Mouse (Mus musculus): ENCODE data around the gene Gja10. TPM values are rescaled to one million over a fixed set of nuclear protein-coding genes. Genes with fewer than 3 reads are reported as not detected.

Gja10 gene
- polyA plus RNA-seq (2014; fragmentation: Illumina TruSeq; extraction: RNeasy Lipid Tissue Mini Kit (QIAGEN cat#74804); ENCODE audit: low read depth, low replicate concordance) = not detected

DNA sequence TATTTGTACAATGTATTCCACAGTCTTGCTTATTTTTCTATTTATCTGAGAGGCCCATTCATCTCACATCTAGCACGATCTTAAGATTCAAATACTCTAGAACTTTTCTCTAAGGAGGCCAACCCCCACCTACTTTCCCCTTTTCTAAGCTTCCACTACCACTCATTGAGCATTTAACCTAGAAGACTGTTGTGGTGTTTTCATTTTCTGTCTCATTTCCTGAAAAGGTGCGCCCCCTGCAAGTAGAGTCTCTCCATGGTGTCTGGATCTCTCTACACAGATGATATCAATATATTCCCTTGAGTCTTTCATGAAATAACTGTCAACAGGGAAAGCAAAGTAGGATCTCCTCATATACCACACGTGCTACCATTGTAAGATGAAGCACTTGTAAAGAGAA is at the start of gene Gja10:
Gja10 (minus strand) TSS at position 101 of the 400 bp plus-strand sequence.

DNA sequence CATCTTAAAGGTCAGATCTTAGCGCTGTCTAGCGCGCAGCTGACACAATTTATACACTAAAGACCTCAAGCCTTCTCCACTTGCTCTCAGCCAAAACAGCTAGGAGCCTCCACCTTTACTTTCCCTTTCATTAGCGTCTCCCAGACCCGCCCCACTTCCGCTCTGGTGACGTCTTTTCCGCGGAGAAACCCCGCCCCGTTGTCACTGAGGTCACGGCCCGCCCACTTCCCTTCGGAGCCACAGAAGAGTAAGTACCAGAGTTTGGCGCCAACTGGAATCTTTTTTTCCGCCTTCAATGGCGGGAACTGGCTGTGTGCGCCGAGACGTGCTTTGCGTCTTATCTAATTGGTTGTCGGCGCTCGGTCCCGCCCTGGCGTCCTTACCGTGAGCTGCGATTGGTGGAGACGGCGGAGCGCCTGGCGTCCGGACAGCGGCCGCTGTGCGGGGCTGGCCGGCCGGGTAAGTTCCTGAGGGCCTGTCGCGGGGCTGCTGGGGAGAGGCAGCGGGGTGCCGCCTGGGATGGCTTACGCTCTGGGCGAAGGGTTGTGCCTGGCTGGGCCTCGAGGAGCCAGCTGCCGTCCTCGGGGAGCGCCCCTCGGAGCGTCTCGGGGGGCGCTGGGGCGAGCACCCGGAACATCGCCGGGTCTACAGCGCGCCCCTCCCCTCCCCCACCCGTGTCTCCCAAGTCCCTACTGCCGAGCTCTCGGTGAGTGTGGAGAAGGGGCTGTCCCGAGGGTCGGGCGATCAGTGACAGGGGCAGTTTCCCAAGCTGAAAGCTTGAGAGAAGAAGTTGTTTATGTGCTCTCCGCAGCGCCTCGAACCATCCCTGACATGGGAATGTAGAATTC is 12.7 kb upstream of the Gja10 start, which contains the start of gene Casp8ap2:
Casp8ap2 (plus strand) TSS at position 418 of the 848 bp plus-strand sequence.

Other genes starting within 250 kb of the Gja10 start
- gene Casp8ap2, start 12.7 kb upstream of the Gja10 start, polyA plus RNA-seq (2014; fragmentation: Illumina TruSeq; extraction: RNeasy Lipid Tissue Mini Kit (QIAGEN cat#74804); ENCODE audit: low read depth, low replicate concordance) = 16.6 TPM
- gene Mdn1, start 54.4 kb upstream of the Gja10 start, polyA plus RNA-seq (2014; fragmentation: Illumina TruSeq; extraction: RNeasy Lipid Tissue Mini Kit (QIAGEN cat#74804); ENCODE audit: low read depth, low replicate concordance) = 11.8 TPM
- 155 TPM for gene Lyrm2, start 197.5 kb upstream of the Gja10 start, polyA plus RNA-seq (2014; fragmentation: Illumina TruSeq; extraction: RNeasy Lipid Tissue Mini Kit (QIAGEN cat#74804); ENCODE audit: low read depth, low replicate concordance)